ENCODE assay signal across 7 mouse cellular contexts in genomic region chrX:103109181-103109580, GRCm38 (mm10).
DNase-seq lines count a peak whose midpoint lies in the region.

No protein-coding gene starts in this region.

- intact Hi-C loops in left cerebral cortex, postnatal 4 days (cut with DNase I): no loop called here

- peak; percentile 5 for DNase-seq in left cerebral cortex, adult 11 months (ENCODE audit: low spot score)
- no peak for DNase-seq in left cerebral cortex, adult 8-10 months (ENCODE audit: low spot score in 2 of 2)
- DNase-seq in adipocyte (ENCODE audit: low spot score): peak; percentile 2
- peak; percentile 58 for DNase-seq in embryo, embryonic 10 days (ENCODE audit: low spot score)
- DNase-seq in left cerebral cortex, postnatal 4 days: peak; percentile 13
- no peak for DNase-seq in urinary bladder, adult 18-20 months (ENCODE audit: low spot score in 2 of 2)
- DNase-seq in gastrocnemius, postnatal 4 days (ENCODE audit: low spot score in 2 of 2): no peak

Comparison
In these comparisons a context has a peak if more than half of its experiments do, and no peak if none do; other contexts are left out.
1. DNase-seq: peak in left cerebral cortex, adult 11 months (single experiment), adipocyte (single experiment), embryo, embryonic 10 days (single experiment) and left cerebral cortex, postnatal 4 days (single experiment); none in left cerebral cortex, adult 8-10 months (0 of 2), urinary bladder, adult 18-20 months (0 of 2) and gastrocnemius, postnatal 4 days (0 of 2).